Mouse (Mus musculus): ENCODE measurements around the gene Mxd1. TPM values are rescaled to one million over a fixed set of nuclear protein-coding genes. Genes with fewer than 3 reads are reported as not detected.

The Mxd1 gene
- polyA plus RNA-seq, 1 experiment from 2014 or later = 14.4 TPM

DNA sequence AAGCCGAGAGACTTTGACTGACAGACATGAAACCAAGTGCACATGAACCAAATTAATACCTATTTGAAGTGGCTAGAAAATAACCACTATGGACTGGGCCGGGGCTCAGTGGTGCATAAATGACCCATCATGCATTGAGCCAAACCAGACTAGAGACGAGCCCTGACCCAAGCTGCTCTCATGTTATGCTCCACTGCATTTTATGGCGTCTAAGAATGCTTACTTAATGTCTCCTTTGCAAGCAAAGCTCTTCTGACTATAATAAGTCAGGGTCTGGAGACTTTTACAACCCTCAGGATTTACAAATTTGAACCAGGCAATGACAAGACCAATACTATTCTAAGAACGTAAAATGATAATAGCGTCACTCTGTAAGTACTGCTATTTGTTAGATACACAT, 9.4 kb upstream of the Mxd1 start:
- no peak overlapping the region for H3K4me2 ChIP-seq
- H3K27me3 ChIP-seq (replicated peaks) = no peaks in the 10 kb centered on the region
- no peak overlapping the region for H3K9ac ChIP-seq
- no peak overlapping the region for H3K4me3 ChIP-seq
- peaks cover 87% of the 10 kb centered on the region for H3K36me3 ChIP-seq
- no peak overlapping the region for H3K27ac ChIP-seq (ENCODE audit: poor library complexity, severe bottlenecking)
- H3K4me1 ChIP-seq (replicated peaks) = peaks cover 4% of the 10 kb centered on the region
- no peak for ATAC-seq (ENCODE audit: insufficient number of reproducible peaks, low FRiP score)
- WGBS = 92% methylated on average over 6 of the region's 6 CpGs
- H3K9me3 ChIP-seq (replicated peaks) = no peaks in the 10 kb centered on the region

DNA sequence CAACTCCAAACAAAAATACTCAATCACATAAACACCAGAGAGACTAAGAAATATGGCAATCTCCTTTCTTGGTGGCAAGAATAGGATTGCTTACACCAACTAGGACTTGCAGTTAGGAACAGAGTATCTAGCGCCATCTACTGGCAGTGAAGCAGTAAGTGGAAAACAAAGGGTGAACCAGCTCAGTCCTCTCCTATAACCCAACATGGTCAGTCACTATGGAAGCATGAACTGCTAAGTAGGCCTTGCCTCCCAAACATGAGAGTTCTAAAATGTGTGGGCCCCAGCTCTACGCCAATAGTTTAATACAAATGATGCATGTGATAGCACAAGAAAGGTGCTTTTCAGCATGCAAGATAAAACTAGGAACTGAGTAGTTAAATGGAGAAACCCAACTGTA, 1.9 kb upstream of the Mxd1 start:
- H3K4me1 ChIP-seq (replicated peaks) = peaks cover 14% of the 10 kb centered on the region
- peaks cover 49% of the 10 kb centered on the region for H3K36me3 ChIP-seq
- no peaks in the 10 kb centered on the region; the same call in 1 of the 2 replicates for H3K9me3 ChIP-seq (replicated peaks)
- no peak overlapping the region for H3K4me3 ChIP-seq
- no peak overlapping the region for H3K27ac ChIP-seq (ENCODE audit: poor library complexity, severe bottlenecking)
- no peak overlapping the region for H3K9ac ChIP-seq
- ATAC-seq (ENCODE audit: insufficient number of reproducible peaks, low FRiP score) = no peak
- H3K27me3 ChIP-seq (replicated peaks) = no peaks in the 10 kb centered on the region
- 7% methylated on average over 2 of the region's 2 CpGs for WGBS
- H3K4me2 ChIP-seq = no peak overlapping the region

DNA sequence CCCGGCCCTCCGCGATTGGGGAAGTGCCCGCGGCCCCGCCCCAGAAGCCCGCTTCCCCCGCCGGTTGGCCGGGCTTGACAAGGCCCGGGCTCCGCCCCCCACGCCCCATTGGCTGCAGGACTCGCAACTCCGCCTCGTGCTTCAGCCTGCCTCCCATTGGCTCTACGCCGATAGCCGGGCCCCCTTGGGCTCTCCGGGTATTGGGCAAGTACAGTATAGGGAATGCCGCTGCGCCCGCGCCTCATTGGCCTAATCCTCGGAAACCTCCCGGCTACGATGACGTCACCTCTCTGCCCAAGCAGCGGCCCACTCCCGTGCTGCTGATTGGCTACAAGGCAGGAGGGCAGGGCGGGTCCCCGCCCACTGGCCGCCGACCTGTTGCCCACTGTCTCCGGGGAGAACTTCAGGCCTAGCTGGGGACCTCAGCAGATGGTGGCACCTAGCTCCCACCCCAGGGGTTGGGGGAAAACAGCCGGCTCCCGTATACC, 323 bp upstream of the Mxd1 start:
- peaks cover 45% of the 10 kb centered on the region for H3K36me3 ChIP-seq
- peak overlapping the region; percentile 98 for H3K4me2 ChIP-seq
- peak overlapping the region; percentile 87 for H3K4me3 ChIP-seq
- H3K27ac ChIP-seq (ENCODE audit: poor library complexity, severe bottlenecking) = peak overlapping the region; percentile 72; the same call in 1 of the 2 replicates
- H3K27me3 ChIP-seq (replicated peaks) = no peaks in the 10 kb centered on the region
- peak; percentile 100 for ATAC-seq (ENCODE audit: insufficient number of reproducible peaks, low FRiP score)
- WGBS = 2% methylated on average over 35 of the region's 37 CpGs
- peak overlapping the region; percentile 65 for H3K9ac ChIP-seq
- peaks cover 14% of the 10 kb centered on the region for H3K4me1 ChIP-seq (replicated peaks)
- H3K9me3 ChIP-seq (replicated peaks) = no peaks in the 10 kb centered on the region; the same call in 1 of the 2 replicates

DNA sequence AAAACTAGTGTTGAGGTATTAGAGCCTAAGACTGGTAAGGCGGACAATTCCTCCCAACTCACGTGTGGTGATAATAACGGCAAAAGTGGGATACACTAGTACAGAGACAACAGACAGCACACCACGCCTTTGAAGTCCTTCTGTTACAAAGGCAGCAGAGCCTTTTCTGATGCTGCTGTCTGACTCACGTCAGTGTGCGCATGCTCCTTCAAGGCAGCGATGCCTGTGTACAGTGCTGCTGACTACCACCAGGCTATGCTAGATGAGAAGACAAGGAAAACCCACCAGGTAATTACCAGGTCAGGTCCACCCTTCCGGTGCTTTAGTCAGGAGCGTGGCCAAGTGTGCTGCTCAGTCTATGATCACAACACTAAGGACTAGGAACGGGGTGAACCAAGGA, 1.9 kb downstream of the Mxd1 start:
- H3K36me3 ChIP-seq = peaks cover 39% of the 10 kb centered on the region
- H3K9me3 ChIP-seq (replicated peaks) = no peaks in the 10 kb centered on the region; the same call in 1 of the 2 replicates
- ATAC-seq (ENCODE audit: insufficient number of reproducible peaks, low FRiP score) = no peak
- H3K4me3 ChIP-seq = no peak overlapping the region
- WGBS = 91% methylated on average over 10 of the region's 10 CpGs
- H3K9ac ChIP-seq = no peak overlapping the region
- H3K27ac ChIP-seq (ENCODE audit: poor library complexity, severe bottlenecking) = no peak overlapping the region
- H3K27me3 ChIP-seq (replicated peaks) = no peaks in the 10 kb centered on the region
- peaks cover 14% of the 10 kb centered on the region for H3K4me1 ChIP-seq (replicated peaks)
- peak overlapping the region; percentile 28; the same call in 1 of the 2 replicates for H3K4me2 ChIP-seq

DNA sequence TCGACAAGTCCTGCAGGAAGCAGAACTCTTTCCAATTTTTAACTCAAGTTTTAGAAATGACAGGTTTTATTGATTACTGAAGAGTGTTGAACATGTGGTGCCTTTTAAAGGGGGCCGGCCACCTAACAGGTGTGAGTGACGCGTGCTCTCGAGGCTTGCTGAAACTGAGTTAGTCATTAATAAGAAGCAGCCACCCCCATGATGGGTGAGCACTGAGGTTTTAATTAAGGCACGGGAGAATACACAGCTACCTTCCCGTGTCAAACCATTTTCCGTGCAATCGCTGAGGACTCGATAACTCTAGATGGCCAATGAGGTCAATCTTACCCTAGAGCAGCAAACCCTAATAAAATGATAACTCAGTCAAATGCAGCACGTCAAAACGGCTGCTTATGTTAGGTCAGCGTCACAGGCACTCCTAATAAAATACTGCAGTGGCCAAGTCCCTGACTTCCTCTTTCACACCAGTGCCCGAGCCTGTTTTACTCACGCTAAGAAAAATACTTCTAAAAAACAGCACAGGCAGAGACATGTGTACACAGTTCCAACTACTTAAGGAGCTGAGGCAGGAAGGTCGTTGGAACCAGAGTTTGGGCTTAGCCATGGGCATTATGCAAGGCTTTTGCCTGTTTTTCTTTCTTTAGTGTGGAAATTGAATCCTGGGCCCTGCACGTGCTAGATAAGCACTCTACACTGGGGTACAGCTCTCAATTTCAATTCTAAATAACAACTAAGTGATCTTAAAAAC, 3.2 kb downstream of the Mxd1 start:
- no peak overlapping the region for H3K9ac ChIP-seq
- no peak for ATAC-seq (ENCODE audit: insufficient number of reproducible peaks, low FRiP score)
- H3K9me3 ChIP-seq (replicated peaks) = no peaks in the 10 kb centered on the region; the same call in 1 of the 2 replicates
- H3K27ac ChIP-seq (ENCODE audit: poor library complexity, severe bottlenecking) = no peak overlapping the region
- WGBS = 82% methylated on average over 17 of the region's 17 CpGs
- H3K36me3 ChIP-seq = peaks cover 33% of the 10 kb centered on the region
- no peak overlapping the region for H3K4me3 ChIP-seq
- peaks cover 14% of the 10 kb centered on the region for H3K4me1 ChIP-seq (replicated peaks)
- H3K4me2 ChIP-seq = no peak overlapping the region
- H3K27me3 ChIP-seq (replicated peaks) = no peaks in the 10 kb centered on the region

DNA sequence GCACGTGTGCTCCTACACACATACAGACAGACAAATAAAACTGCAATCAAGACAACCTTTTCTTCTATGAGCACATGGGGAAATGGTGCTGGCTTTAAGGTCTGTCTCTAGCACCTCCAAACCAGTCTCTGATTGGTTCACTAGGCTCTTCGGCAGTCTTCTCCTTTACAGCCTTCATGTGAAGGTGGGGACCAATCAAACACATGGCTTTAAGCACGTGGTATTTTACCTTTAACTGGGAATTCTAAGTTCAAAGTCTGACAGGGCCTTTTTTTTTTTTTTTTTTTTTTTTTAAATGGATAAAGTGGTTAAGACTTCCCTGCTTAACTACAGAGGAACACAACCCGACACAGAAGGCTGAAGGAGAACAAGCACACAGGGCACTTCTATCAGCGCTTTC, 3.9 kb downstream of the Mxd1 start:
- ATAC-seq (ENCODE audit: insufficient number of reproducible peaks, low FRiP score) = no peak
- H3K4me1 ChIP-seq (replicated peaks) = peaks cover 14% of the 10 kb centered on the region
- H3K9me3 ChIP-seq (replicated peaks) = no peaks in the 10 kb centered on the region; the same call in 1 of the 2 replicates
- H3K36me3 ChIP-seq = peaks cover 38% of the 10 kb centered on the region
- H3K27me3 ChIP-seq (replicated peaks) = no peaks in the 10 kb centered on the region
- no peak overlapping the region for H3K27ac ChIP-seq (ENCODE audit: poor library complexity, severe bottlenecking)
- no peak overlapping the region for H3K4me3 ChIP-seq
- no peak overlapping the region for H3K9ac ChIP-seq
- H3K4me2 ChIP-seq = no peak overlapping the region
- 77% methylated on average over 5 of the region's 5 CpGs for WGBS

DNA sequence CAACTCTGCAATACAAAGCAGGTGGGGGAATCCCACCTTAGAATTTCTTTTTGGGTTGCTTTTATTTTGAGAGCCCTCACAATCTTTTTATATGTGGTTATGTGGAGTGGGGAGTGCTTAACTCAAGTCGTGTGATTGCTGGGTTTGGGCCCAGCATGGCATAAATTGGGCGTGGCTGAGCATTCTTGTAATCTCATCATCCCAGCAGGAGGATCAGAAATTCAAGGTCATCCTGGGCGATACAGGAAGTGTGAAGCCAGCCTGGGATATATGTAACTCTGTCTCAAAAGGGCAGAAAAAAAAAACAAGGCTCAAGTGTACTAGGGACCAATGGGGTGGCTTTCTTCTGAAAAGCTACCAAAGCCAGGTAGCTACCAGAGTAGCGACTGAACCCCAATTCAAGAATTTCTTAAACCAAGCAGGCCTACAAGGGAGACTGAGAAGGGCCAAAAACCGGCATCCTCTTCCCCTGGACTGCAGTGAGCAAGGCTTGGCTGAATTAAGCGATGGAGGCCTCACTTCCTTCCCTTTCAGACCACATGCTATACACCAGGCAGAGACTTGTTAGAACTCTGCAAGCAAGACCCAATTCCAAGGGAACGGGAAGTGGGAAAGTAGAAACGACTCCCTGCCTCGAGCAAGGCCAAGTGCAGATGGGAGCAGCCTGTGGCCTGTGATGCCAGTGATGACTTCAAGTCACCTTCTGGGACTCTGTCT, 8.6 kb downstream of the Mxd1 start:
- Histone ChIP-seq H3K4me1 (replicated peaks) (peaks cover 15% of the 10 kb centered on the region), H3K36me3 (peaks cover 38% of the 10 kb centered on the region), H3K9me3 (replicated peaks) (no peaks in the 10 kb centered on the region), H3K4me2 (no peak overlapping the region), H3K27me3 (replicated peaks) (no peaks in the 10 kb centered on the region), H3K27ac (ENCODE audit: poor library complexity, severe bottlenecking) (no peak overlapping the region), H3K9ac (no peak overlapping the region), H3K4me3 (no peak overlapping the region)
- WGBS = 74% methylated on average over 9 of the region's 9 CpGs
- no peak for ATAC-seq (ENCODE audit: insufficient number of reproducible peaks, low FRiP score)

DNA sequence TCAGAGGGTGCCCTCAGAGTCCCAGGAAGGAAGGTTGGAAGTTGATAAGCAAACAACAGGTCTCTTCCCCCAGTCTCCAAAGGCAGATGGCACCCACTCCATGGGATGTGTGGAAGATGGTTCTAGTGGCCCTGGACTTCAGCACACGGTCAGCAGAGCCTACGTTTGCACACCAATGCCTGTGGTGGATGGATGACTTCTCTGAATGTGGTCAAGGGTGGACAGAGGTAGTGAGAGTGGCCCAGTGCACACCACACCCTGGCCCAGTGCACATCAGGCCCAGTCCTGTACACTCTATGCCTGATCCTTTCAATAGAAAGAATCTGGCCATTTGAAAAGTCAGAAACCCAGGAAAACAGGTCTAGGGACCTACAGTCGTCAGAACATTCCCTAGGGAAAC, 10.5 kb downstream of the Mxd1 start:
- Histone ChIP-seq H3K9me3 (replicated peaks) (no peaks in the 10 kb centered on the region), H3K9ac (no peak overlapping the region), H3K4me1 (replicated peaks) (peaks cover 15% of the 10 kb centered on the region), H3K4me2 (no peak overlapping the region), H3K4me3 (no peak overlapping the region), H3K27ac (ENCODE audit: poor library complexity, severe bottlenecking) (no peak overlapping the region), H3K27me3 (replicated peaks) (no peaks in the 10 kb centered on the region), H3K36me3 (peaks cover 27% of the 10 kb centered on the region)
- no peak for ATAC-seq (ENCODE audit: insufficient number of reproducible peaks, low FRiP score)
- 84% methylated on average over 3 of the region's 3 CpGs for WGBS

DNA sequence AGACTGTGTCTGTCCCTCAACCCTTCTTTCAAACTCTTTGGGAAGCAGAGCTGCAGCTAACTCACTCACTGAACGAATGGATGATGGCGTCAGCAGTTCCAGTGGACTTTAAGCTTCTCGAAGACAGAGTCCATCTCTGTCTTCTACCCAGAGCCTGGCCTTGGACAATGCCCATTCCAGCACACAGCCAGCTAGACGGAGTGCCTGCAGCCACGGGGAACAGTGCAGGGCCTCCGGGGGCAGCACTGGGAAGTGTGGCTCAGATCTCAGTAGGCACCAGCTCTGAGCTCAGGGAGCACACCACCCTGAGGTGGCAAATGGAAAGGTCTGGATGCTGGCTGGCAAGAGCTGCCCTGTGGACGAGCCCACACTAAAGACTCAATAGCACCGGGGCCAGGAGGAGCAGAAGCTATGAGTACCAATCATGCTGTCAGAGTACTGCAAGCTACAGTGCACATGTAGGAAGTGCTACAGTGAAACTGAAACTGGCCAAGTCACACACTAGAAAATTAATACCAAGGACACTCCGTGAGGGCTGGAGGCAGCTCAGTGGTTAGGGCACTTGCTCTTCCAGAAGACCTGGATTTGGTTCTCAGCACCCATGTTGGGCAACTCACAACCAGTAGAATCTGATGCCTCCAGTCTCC, 14.6 kb downstream of the Mxd1 start:
- Histone ChIP-seq H3K9ac (no peak overlapping the region), H3K36me3 (peaks cover 43% of the 10 kb centered on the region), H3K4me2 (no peak overlapping the region), H3K4me3 (no peak overlapping the region), H3K9me3 (replicated peaks) (no peaks in the 10 kb centered on the region), H3K4me1 (replicated peaks) (peaks cover 15% of the 10 kb centered on the region), H3K27ac (ENCODE audit: poor library complexity, severe bottlenecking) (no peak overlapping the region), H3K27me3 (replicated peaks) (no peaks in the 10 kb centered on the region)
- ATAC-seq (ENCODE audit: insufficient number of reproducible peaks, low FRiP score) = no peak
- 73% methylated on average over 9 of the region's 9 CpGs for WGBS

DNA sequence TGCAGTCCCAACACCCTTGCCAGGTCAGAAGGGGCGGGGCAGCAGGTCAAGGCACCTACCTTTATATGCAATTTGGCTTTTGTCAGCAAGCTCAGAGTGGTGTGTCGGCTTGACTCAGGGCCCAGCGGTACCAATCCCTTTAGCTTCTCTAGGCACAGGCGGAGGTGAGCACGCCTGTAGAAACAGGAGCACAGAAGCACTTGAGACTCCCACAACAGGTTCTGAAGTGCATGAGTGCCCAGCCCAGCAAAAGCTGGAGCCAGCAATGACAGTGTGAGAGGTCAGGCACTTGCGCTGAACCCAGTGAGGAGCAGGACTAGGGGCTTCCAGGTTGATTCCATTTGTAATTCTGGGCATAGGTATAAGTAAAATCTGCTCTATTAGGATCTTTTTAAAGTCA, 15.9 kb downstream of the Mxd1 start:
- Histone ChIP-seq H3K4me2 (no peak overlapping the region), H3K9ac (no peak overlapping the region), H3K4me3 (no peak overlapping the region), H3K36me3 (peaks cover 51% of the 10 kb centered on the region), H3K4me1 (replicated peaks) (peaks cover 15% of the 10 kb centered on the region), H3K9me3 (replicated peaks) (no peaks in the 10 kb centered on the region), H3K27ac (ENCODE audit: poor library complexity, severe bottlenecking) (no peak overlapping the region), H3K27me3 (replicated peaks) (no peaks in the 10 kb centered on the region)
- WGBS = 87% methylated on average over 6 of the region's 6 CpGs
- ATAC-seq (ENCODE audit: insufficient number of reproducible peaks, low FRiP score) = no peak

DNA sequence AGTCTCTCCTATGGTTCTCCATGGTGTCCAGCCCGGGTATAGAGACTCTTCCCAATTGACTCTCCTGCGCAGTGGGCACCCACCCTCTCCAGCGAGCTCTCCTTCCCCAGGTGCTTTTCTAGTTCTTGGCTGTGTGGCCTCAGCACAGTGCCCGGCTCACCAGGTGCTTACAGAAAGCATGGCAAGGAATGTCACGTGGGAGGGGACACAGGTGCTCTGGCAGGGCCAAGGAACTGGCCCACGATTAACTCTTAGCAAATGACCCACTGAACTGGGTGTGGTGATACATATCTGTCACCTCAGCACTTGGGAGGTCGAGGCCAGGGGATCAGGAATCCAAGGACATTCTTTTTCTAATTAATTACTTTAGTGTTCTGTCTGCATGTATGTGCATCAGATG, 22.8 kb downstream of the Mxd1 start:
- no peaks in the 10 kb centered on the region for H3K9me3 ChIP-seq (replicated peaks)
- H3K27me3 ChIP-seq (replicated peaks) = no peaks in the 10 kb centered on the region
- 75% methylated on average over 7 of the region's 7 CpGs for WGBS
- H3K4me2 ChIP-seq = no peak overlapping the region
- H3K9ac ChIP-seq = no peak overlapping the region
- no peak overlapping the region for H3K4me3 ChIP-seq
- H3K4me1 ChIP-seq (replicated peaks) = 0 out of 2 replicates have a peak, but pooled peaks cover 10% of the 10 kb centered on the region
- no peak overlapping the region for H3K27ac ChIP-seq (ENCODE audit: poor library complexity, severe bottlenecking)
- no peak for ATAC-seq (ENCODE audit: insufficient number of reproducible peaks, low FRiP score)
- peaks cover 28% of the 10 kb centered on the region for H3K36me3 ChIP-seq
